Mouse (Mus musculus): ENCODE measurements around the gene Itga3. TPM values are rescaled to one million over a fixed set of nuclear protein-coding genes. Genes with fewer than 3 reads are reported as not detected.

Gene Itga3
- total and polyA plus RNA-seq, 3 experiments: not detected

DNA sequence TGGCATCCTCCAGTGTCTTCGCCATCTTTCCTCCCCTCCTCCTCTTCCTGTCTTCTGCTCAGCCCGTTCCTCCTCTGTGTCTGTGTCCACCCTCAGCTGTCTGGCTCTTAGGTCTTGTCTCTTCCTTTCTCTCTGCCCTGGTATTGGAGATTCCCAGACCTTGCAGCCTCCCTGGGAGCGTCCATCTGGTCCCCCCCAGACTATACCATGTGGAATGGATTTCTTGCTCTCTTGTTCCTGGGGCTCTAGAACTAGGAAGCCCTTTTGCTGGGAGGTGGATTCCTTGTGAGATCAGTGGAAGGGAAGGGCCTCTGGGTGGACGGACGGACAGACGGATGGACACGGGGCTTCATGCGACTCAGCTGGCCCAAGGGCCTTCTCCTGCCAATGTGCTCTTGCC lies 80.5 kb downstream of the Itga3 start (continued):
- TF ChIP-seq POLR2AphosphoS5 (IDR thresholded peaks at IDR 0.05; ENCODE audit: borderline replicate concordance, low read depth, low read length) (no peak), EP300 (IDR thresholded peaks at IDR 0.05; ENCODE audit: low read depth in 1 of 2, low read length in 2 of 2) (no peak), UBTF (IDR thresholded peaks at IDR 0.05; ENCODE audit: borderline replicate concordance, insufficient read depth, low read depth, low read length) (no peak)

DNA sequence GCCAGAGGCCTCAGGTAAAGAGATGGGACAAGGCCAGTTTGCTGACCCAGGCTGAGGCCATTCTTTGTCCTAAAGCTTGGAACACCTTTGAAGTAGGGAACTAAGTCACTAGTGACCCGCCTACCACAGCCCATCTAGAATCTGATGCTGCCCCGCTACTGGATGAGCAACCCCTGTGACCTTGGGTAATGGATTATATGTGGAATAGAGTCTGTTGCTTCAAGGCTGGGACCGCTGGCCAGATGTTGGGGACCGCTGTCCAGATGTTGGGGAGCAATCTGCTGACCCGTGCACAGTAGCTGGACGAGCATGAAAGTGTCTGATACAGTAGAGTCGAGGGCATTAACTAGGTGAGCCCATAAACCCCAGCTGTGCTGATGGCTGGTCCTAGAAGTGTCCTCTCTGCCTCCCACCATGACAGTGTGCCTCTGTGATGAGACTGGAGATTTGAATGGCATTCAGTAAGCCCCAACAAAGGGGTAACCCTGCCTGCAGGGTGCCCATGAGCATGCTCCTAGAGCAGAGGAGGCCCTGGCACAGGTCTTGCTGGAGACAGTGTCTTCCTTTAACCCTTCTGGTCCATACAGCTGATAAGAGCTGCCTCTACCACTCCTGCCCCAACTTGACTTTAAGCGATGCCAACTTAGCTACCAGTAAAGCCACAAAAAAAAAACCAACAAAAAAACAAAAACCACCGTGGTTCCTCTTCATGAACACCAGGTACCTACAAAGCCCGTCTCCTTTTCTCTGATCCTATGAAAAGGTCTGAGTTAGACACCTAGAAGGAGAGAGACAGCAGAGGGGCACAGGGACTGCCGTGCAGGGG lies 81.4 kb downstream of the Itga3 start:
- Histone ChIP-seq H3K4me1 (ENCODE audit: control insufficient read depth in 1 of 2, insufficient read depth in 2 of 2, low read length in 2 of 2) (peaks cover 41 to 67% of the 10 kb centered on the region in 2 experiments), H3K27me3 (ENCODE audit: control insufficient read depth in 1 of 2, insufficient read depth in 2 of 2, low read length in 2 of 2) (no peaks in the 10 kb centered on the region), H3K79me2 (ENCODE audit: control insufficient read depth, insufficient read depth, low read length, poor library complexity) (peaks cover 91% of the 10 kb centered on the region), H3K27ac (ENCODE audit: control insufficient read depth, low read depth, low read length) (peak overlapping the region; percentile 75), H3K9me3 (replicated peaks; ENCODE audit: insufficient read depth, low read length) (no peaks in the 10 kb centered on the region), H3K9ac (ENCODE audit: control insufficient read depth, low read depth, low read length, poor library complexity, severe bottlenecking) (peak overlapping the region; percentile 97), H3K36me3 (ENCODE audit: control insufficient read depth in 1 of 2, insufficient read depth in 2 of 2, low read length in 2 of 2) (peaks cover 6 to 54% of the 10 kb centered on the region in 2 experiments; a peak in 3 of 4 replicates), H3K4me3 (ENCODE audit: control insufficient read depth in 1 of 2, insufficient read depth in 1 of 2, low read depth in 2 of 2, low read length in 2 of 2) (peak overlapping the region; percentile 79 to 87)
- DNase-seq (ENCODE audit: low read depth, low spot score): peak; percentile 37
- TF ChIP-seq UBTF (IDR thresholded peaks at IDR 0.05; ENCODE audit: borderline replicate concordance, insufficient read depth, low read depth, low read length): no peak
- peak; percentile 23; the same call in 1 of the 2 replicates for TF ChIP-seq MXI1 (IDR thresholded peaks at IDR 0.05; ENCODE audit: low read depth, low read length)
- TF ChIP-seq GATA1 (IDR thresholded peaks at IDR 0.05; ENCODE audit: low read depth, low read length): peak; percentile 58; the same call in 1 of the 2 replicates
- TF ChIP-seq NRF1 (IDR thresholded peaks at IDR 0.05; ENCODE audit: insufficient read depth, low read depth, low read length, poor library complexity, severe bottlenecking): peak; percentile 56; the same call in 1 of the 2 replicates
- TF ChIP-seq POLR2AphosphoS5 (IDR thresholded peaks at IDR 0.05; ENCODE audit: borderline replicate concordance, low read depth, low read length): no peak
- peak; percentile 53; the same call in 1 of the 2 replicates for TF ChIP-seq ZNF384 (IDR thresholded peaks at IDR 0.05; ENCODE audit: low read depth, low read length)
- TF ChIP-seq ETS1 (IDR thresholded peaks at IDR 0.05; ENCODE audit: low read depth, low read length): peak; percentile 35; the same call in 1 of the 2 replicates
- TF ChIP-seq MEF2A (IDR thresholded peaks at IDR 0.05; ENCODE audit: extremely low read depth, insufficient replicate concordance, low read depth, low read length, poor library complexity, severe bottlenecking): no peak
- no peak for TF ChIP-seq MYB (IDR thresholded peaks at IDR 0.05; ENCODE audit: low read depth, low read length)

Other genes starting within 250 kb of the Itga3 start
- gene Col1a1, start 140.6 kb downstream of the Itga3 start, total RNA-seq (2012; rRNA removed): 0.12 and 0.20 TPM in 2 replicates
- gene Col1a1, start 140.6 kb downstream of the Itga3 start, polyA plus RNA-seq (2012; ENCODE audit: insufficient read depth in 1 of 2, insufficient read length in 2 of 2, low read depth in 1 of 2, low replicate concordance in 2 of 2, missing spikeins in 1 of 2): under 1 TPM in 1 of 2 experiments, not detected in 1; 0.61 TPM
- not detected in 2 replicates for gene Hils1, start 109.2 kb downstream of the Itga3 start, total RNA-seq (2012; rRNA removed)
- gene Hils1, start 109.2 kb downstream of the Itga3 start, polyA plus RNA-seq (2012; ENCODE audit: insufficient read depth in 1 of 2, insufficient read length in 2 of 2, low read depth in 1 of 2, low replicate concordance in 2 of 2, missing spikeins in 1 of 2): not detected
- not detected in 2 replicates for gene Sgca, start 100.5 kb downstream of the Itga3 start, total RNA-seq (2012; rRNA removed)
- gene Sgca, start 100.5 kb downstream of the Itga3 start, polyA plus RNA-seq (2012; ENCODE audit: insufficient read depth in 1 of 2, insufficient read length in 2 of 2, low read depth in 1 of 2, low replicate concordance in 2 of 2, missing spikeins in 1 of 2): not detected
- 113 and 150 TPM in 2 replicates for gene Ppp1r9b, start 85.8 kb downstream of the Itga3 start, total RNA-seq (2012; rRNA removed)
- 100 to 1,000 TPM in 1 of 2 experiments, 10 to 100 TPM in 1; 47.0 to 169 TPM for gene Ppp1r9b, start 85.8 kb downstream of the Itga3 start, polyA plus RNA-seq (2012; ENCODE audit: insufficient read depth in 1 of 2, insufficient read length in 2 of 2, low read depth in 1 of 2, low replicate concordance in 2 of 2, missing spikeins in 1 of 2)
- 35.8 and 57.6 TPM in 2 replicates for gene Samd14, start 66.9 kb downstream of the Itga3 start, total RNA-seq (2012; rRNA removed)
- 1,000 to 10,000 TPM in 1 of 2 experiments, 100 to 1,000 TPM in 1; 101 to 1,219 TPM for gene Samd14, start 66.9 kb downstream of the Itga3 start, polyA plus RNA-seq (2012; ENCODE audit: insufficient read depth in 1 of 2, insufficient read length in 2 of 2, low read depth in 1 of 2, low replicate concordance in 2 of 2, missing spikeins in 1 of 2)
- gene Pdk2, start 35.4 kb downstream of the Itga3 start, total RNA-seq (2012; rRNA removed): 0.56 and 0.81 TPM in 2 replicates
- gene Pdk2, start 35.4 kb downstream of the Itga3 start, polyA plus RNA-seq (2012; ENCODE audit: insufficient read depth in 1 of 2, insufficient read length in 2 of 2, low read depth in 1 of 2, low replicate concordance in 2 of 2, missing spikeins in 1 of 2): 1 to 10 TPM in 1 of 2 experiments, not detected in 1; 8.0 TPM
- gene Dlx3, start 43.3 kb upstream of the Itga3 start, total RNA-seq (2012; rRNA removed): not detected in 2 replicates
- not detected for gene Dlx3, start 43.3 kb upstream of the Itga3 start, polyA plus RNA-seq (2012; ENCODE audit: insufficient read depth in 1 of 2, insufficient read length in 2 of 2, low read depth in 1 of 2, low replicate concordance in 2 of 2, missing spikeins in 1 of 2)
- gene Dlx4, start 69.5 kb upstream of the Itga3 start, total RNA-seq (2012; rRNA removed): not detected in 2 replicates
- not detected for gene Dlx4, start 69.5 kb upstream of the Itga3 start, polyA plus RNA-seq (2012; ENCODE audit: insufficient read depth in 1 of 2, insufficient read length in 2 of 2, low read depth in 1 of 2, low replicate concordance in 2 of 2, missing spikeins in 1 of 2)
- 0.20 and 0.39 TPM in 2 replicates for gene Tac4, start 184.7 kb upstream of the Itga3 start, total RNA-seq (2012; rRNA removed)
- gene Tac4, start 184.7 kb upstream of the Itga3 start, polyA plus RNA-seq (2012; ENCODE audit: insufficient read depth in 1 of 2, insufficient read length in 2 of 2, low read depth in 1 of 2, low replicate concordance in 2 of 2, missing spikeins in 1 of 2): under 1 TPM in 1 of 2 experiments, not detected in 1; 0.07 TPM
- gene Kat7, start 233.4 kb upstream of the Itga3 start, total RNA-seq (2012; rRNA removed): 81.4 and 83.1 TPM in 2 replicates
- gene Kat7, start 233.4 kb upstream of the Itga3 start, polyA plus RNA-seq (2012; ENCODE audit: insufficient read depth in 1 of 2, insufficient read length in 2 of 2, low read depth in 1 of 2, low replicate concordance in 2 of 2, missing spikeins in 1 of 2): 100 to 1,000 TPM in 1 of 2 experiments, 10 to 100 TPM in 1; 95.4 to 100 TPM

Measured in MEL (cell line).